Mouse (Mus musculus): ENCODE measurements around the gene Sirt4. TPM values are rescaled to one million over a fixed set of nuclear protein-coding genes. Genes with fewer than 3 reads are reported as not detected.
A peak's percentile ranks its signal among the peaks of the same experiment; 100 is the strongest.

Gene Sirt4
- polyA plus RNA-seq, 1 experiment from 2014 or later = 17.2 TPM

GRCm38 (mm10) chr5:115512375-115512774 is 27.9 kb upstream of the Sirt4 start:
- Histone ChIP-seq H3K27me3 (ENCODE audit: control insufficient read depth, insufficient read depth, low read length) (no peaks in the 10 kb centered on the region), H3K4me1 (ENCODE audit: control insufficient read depth, insufficient read depth, low read length) (peaks cover 15% of the 10 kb centered on the region), H3K9me3 (replicated peaks; ENCODE audit: control insufficient read depth, low read length) (no peaks in the 10 kb centered on the region), H3K4me2 (ENCODE audit: low read depth, low read length) (no peak overlapping the region), H3K9ac (replicated peaks; ENCODE audit: low read length) (no peak overlapping the region), H3K36me3 (replicated peaks; ENCODE audit: control insufficient read depth, insufficient read depth, low read depth, low read length) (no peaks in the 10 kb centered on the region), H3K4me3 (ENCODE audit: low read depth, low read length) (no peak overlapping the region), H3K27ac (replicated peaks; ENCODE audit: low read depth, low read length) (no peak overlapping the region)
- DNase-seq (ENCODE audit: low spot score) = no peak
- 92% methylated on average over 7 of the region's 7 CpGs for WGBS
- no peak for ATAC-seq (replicated peaks; ENCODE audit: insufficient number of reproducible peaks, low FRiP score, low TSS enrichment, low read depth)

- no peaks in the 10 kb centered on the region for H3K36me3 ChIP-seq (replicated peaks; ENCODE audit: control insufficient read depth, insufficient read depth, low read depth, low read length)
- no peak overlapping the region; the same call in 1 of the 2 replicates for H3K9ac ChIP-seq (replicated peaks; ENCODE audit: low read length)
- peaks cover 17% of the 10 kb centered on the region for H3K4me1 ChIP-seq (ENCODE audit: control insufficient read depth, insufficient read depth, low read length)
- WGBS = 49% methylated on average over 15 of the region's 15 CpGs
- H3K9me3 ChIP-seq (replicated peaks; ENCODE audit: control insufficient read depth, low read length) = no peaks in the 10 kb centered on the region
- DNase-seq (ENCODE audit: low spot score) (no peak), ATAC-seq (replicated peaks; ENCODE audit: insufficient number of reproducible peaks, low FRiP score, low TSS enrichment, low read depth) (no peak)
- no peak overlapping the region for H3K4me3 ChIP-seq (ENCODE audit: low read depth, low read length)
- H3K27ac ChIP-seq (replicated peaks; ENCODE audit: low read depth, low read length) = no peak overlapping the region; the same call in 1 of the 2 replicates
- H3K27me3 ChIP-seq (ENCODE audit: control insufficient read depth, insufficient read depth, low read length) = no peaks in the 10 kb centered on the region
- H3K4me2 ChIP-seq (ENCODE audit: low read depth, low read length) = peak overlapping the region; percentile 54
Observed at GRCm38 (mm10) chr5:115509790-115510689, 25.5 kb upstream of the Sirt4 start.

GRCm38 (mm10) chr5:115509321-115509761 is 24.8 kb upstream of the Sirt4 start:
- DNase-seq (ENCODE audit: low spot score) (no peak), ATAC-seq (replicated peaks; ENCODE audit: insufficient number of reproducible peaks, low FRiP score, low TSS enrichment, low read depth) (no peak)
- Histone ChIP-seq H3K9ac (replicated peaks; ENCODE audit: low read length) (no peak overlapping the region), H3K9me3 (replicated peaks; ENCODE audit: control insufficient read depth, low read length) (no peaks in the 10 kb centered on the region), H3K4me2 (ENCODE audit: low read depth, low read length) (peak overlapping the region; percentile 54), H3K27ac (replicated peaks; ENCODE audit: low read depth, low read length) (no peak overlapping the region), H3K4me3 (ENCODE audit: low read depth, low read length) (no peak overlapping the region), H3K4me1 (ENCODE audit: control insufficient read depth, insufficient read depth, low read length) (peaks cover 12% of the 10 kb centered on the region), H3K27me3 (ENCODE audit: control insufficient read depth, insufficient read depth, low read length) (no peaks in the 10 kb centered on the region), H3K36me3 (replicated peaks; ENCODE audit: control insufficient read depth, insufficient read depth, low read depth, low read length) (no peaks in the 10 kb centered on the region)
- 26% methylated on average over 15 of the region's 15 CpGs for WGBS

GRCm38 (mm10) chr5:115508859-115509147 is 24.3 kb upstream of the Sirt4 start:
- DNase-seq (ENCODE audit: low spot score) (no peak), ATAC-seq (replicated peaks; ENCODE audit: insufficient number of reproducible peaks, low FRiP score, low TSS enrichment, low read depth) (0 out of 2 replicates have a peak, but pooled peaks have one; percentile 27)
- no peaks in the 10 kb centered on the region for H3K9me3 ChIP-seq (replicated peaks; ENCODE audit: control insufficient read depth, low read length)
- H3K27ac ChIP-seq (replicated peaks; ENCODE audit: low read depth, low read length) = no peak overlapping the region
- peak overlapping the region; percentile 54 for H3K4me2 ChIP-seq (ENCODE audit: low read depth, low read length)
- H3K4me3 ChIP-seq (ENCODE audit: low read depth, low read length) = peak overlapping the region; percentile 98
- H3K9ac ChIP-seq (replicated peaks; ENCODE audit: low read length) = peak overlapping the region; percentile 2; the same call in 1 of the 2 replicates
- no peaks in the 10 kb centered on the region for H3K36me3 ChIP-seq (replicated peaks; ENCODE audit: control insufficient read depth, insufficient read depth, low read depth, low read length)
- no peaks in the 10 kb centered on the region for H3K27me3 ChIP-seq (ENCODE audit: control insufficient read depth, insufficient read depth, low read length)
- WGBS = 19% methylated on average over 10 of the region's 10 CpGs
- H3K4me1 ChIP-seq (ENCODE audit: control insufficient read depth, insufficient read depth, low read length) = peaks cover 12% of the 10 kb centered on the region

- peaks cover 12% of the 10 kb centered on the region for H3K4me1 ChIP-seq (ENCODE audit: control insufficient read depth, insufficient read depth, low read length)
- 34% methylated on average over 18 of the region's 18 CpGs for WGBS
- H3K9ac ChIP-seq (replicated peaks; ENCODE audit: low read length) = peak overlapping the region; percentile 90
- H3K27me3 ChIP-seq (ENCODE audit: control insufficient read depth, insufficient read depth, low read length) = no peaks in the 10 kb centered on the region
- ATAC-seq (replicated peaks; ENCODE audit: insufficient number of reproducible peaks, low FRiP score, low TSS enrichment, low read depth) (no peak), DNase-seq (ENCODE audit: low spot score) (no peak)
- no peak overlapping the region; the same call in 1 of the 2 replicates for H3K27ac ChIP-seq (replicated peaks; ENCODE audit: low read depth, low read length)
- H3K36me3 ChIP-seq (replicated peaks; ENCODE audit: control insufficient read depth, insufficient read depth, low read depth, low read length) = no peaks in the 10 kb centered on the region
- H3K4me3 ChIP-seq (ENCODE audit: low read depth, low read length) = peak overlapping the region; percentile 98
- peak overlapping the region; percentile 54 for H3K4me2 ChIP-seq (ENCODE audit: low read depth, low read length)
- H3K9me3 ChIP-seq (replicated peaks; ENCODE audit: control insufficient read depth, low read length) = no peaks in the 10 kb centered on the region
Observed at GRCm38 (mm10) chr5:115507981-115508858, 23.7 kb upstream of the Sirt4 start.

- Histone ChIP-seq H3K4me1 (ENCODE audit: control insufficient read depth, insufficient read depth, low read length) (peaks cover 12% of the 10 kb centered on the region), H3K27ac (replicated peaks; ENCODE audit: low read depth, low read length) (no peak overlapping the region; the same call in 1 of the 2 replicates), H3K9ac (replicated peaks; ENCODE audit: low read length) (peak overlapping the region; percentile 90), H3K36me3 (replicated peaks; ENCODE audit: control insufficient read depth, insufficient read depth, low read depth, low read length) (no peaks in the 10 kb centered on the region), H3K4me2 (ENCODE audit: low read depth, low read length) (peak overlapping the region; percentile 54), H3K4me3 (ENCODE audit: low read depth, low read length) (peak overlapping the region; percentile 98), H3K27me3 (ENCODE audit: control insufficient read depth, insufficient read depth, low read length) (no peaks in the 10 kb centered on the region), H3K9me3 (replicated peaks; ENCODE audit: control insufficient read depth, low read length) (no peaks in the 10 kb centered on the region)
- 11% methylated on average over 12 of the region's 12 CpGs for WGBS
- DNase-seq (ENCODE audit: low spot score) (no peak), ATAC-seq (replicated peaks; ENCODE audit: insufficient number of reproducible peaks, low FRiP score, low TSS enrichment, low read depth) (no peak)
Observed at GRCm38 (mm10) chr5:115507267-115507980, 22.9 kb upstream of the Sirt4 start.

- H3K9me3 ChIP-seq (replicated peaks; ENCODE audit: control insufficient read depth, low read length) = no peaks in the 10 kb centered on the region
- peak within 1 kb of the TSS; percentile 98 for H3K4me3 ChIP-seq (ENCODE audit: low read depth, low read length)
- WGBS = under 1% methylated on average over 52 of the region's 74 CpGs
- peak; percentile 93 for DNase-seq (ENCODE audit: low spot score)
- H3K27me3 ChIP-seq (ENCODE audit: control insufficient read depth, insufficient read depth, low read length) = no peaks in the 10 kb centered on the region
- peak within 1 kb of the TSS; percentile 54 for H3K4me2 ChIP-seq (ENCODE audit: low read depth, low read length)
- peak within 1 kb of the TSS; percentile 90 for H3K9ac ChIP-seq (replicated peaks; ENCODE audit: low read length)
- H3K36me3 ChIP-seq (replicated peaks; ENCODE audit: control insufficient read depth, insufficient read depth, low read depth, low read length) = no peaks in the 10 kb centered on the region
- H3K4me1 ChIP-seq (ENCODE audit: control insufficient read depth, insufficient read depth, low read length) = peaks cover 12% of the 10 kb centered on the region
- peak; percentile 76 for ATAC-seq (replicated peaks; ENCODE audit: insufficient number of reproducible peaks, low FRiP score, low TSS enrichment, low read depth)
- no peak within 1 kb of the TSS; the same call in 1 of the 2 replicates for H3K27ac ChIP-seq (replicated peaks; ENCODE audit: low read depth, low read length)
Observed at GRCm38 (mm10) chr5:115506454-115507201, 22.1 kb upstream of the Sirt4 start, which contains the start of gene Pxn. Gene Pxn, plus strand, starts transcription at chr5:115506676.
